Mouse (Mus musculus): ENCODE results near the gene Tmod4. TPM values are rescaled to one million over a fixed set of nuclear protein-coding genes. Genes with fewer than 3 reads are reported as not detected.

Gene Tmod4
- total and polyA plus RNA-seq, 3 experiments, result 0.47 to 0.81 TPM; not detected in 1

DNA sequence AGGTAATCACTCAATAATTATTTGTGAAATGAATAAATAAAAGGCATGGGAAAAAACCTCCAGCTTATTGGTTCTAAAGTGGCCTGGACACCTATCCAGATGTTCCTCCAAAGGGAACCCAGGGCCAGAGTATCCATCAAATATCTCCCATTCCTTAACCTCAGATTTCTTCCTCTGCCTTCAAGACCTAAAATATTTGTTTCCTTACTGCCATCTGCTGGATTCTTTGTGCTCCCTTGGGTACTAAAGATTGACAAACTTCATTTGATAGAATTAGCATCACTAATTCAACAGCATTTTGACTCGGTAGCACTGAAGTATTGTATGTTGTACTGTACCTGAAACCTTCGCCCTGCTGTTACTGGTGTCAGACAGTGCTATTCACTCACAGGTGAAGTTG lies 16.4 kb upstream of the Tmod4 start:
- H3K36me3 ChIP-seq (replicated peaks in 1 of 2; ENCODE audit: control insufficient read depth in 1 of 2, insufficient read depth in 1 of 2, low read length in 1 of 2), result peaks cover 0 to 8% of the 10 kb centered on the region in 2 experiments
- H3K79me2 ChIP-seq (replicated peaks; ENCODE audit: control insufficient read depth, extremely low read depth, insufficient read depth, poor library complexity, severe bottlenecking), result peaks cover 36% of the 10 kb centered on the region
- no peaks in the 10 kb centered on the region for H3K9me3 ChIP-seq (replicated peaks; ENCODE audit: low read length)
- H3K4me3 ChIP-seq (replicated peaks in 1 of 3; ENCODE audit: low read depth in 2 of 3, low read length in 2 of 3, poor library complexity in 1 of 3), result no peak overlapping the region
- no peak for DNase-seq (ENCODE audit: extremely low read depth)
- H3K27me3 ChIP-seq (replicated peaks), result no peaks in the 10 kb centered on the region
- H3K9ac ChIP-seq (ENCODE audit: insufficient read depth, low read depth), result no peak overlapping the region
- in situ Hi-C loops (cut with MboI; ENCODE audit: low pct_ligation_motif_present, low pct_unique_long_range_greater_than_20kb, low sequenced_read_pairs) (no loop called here), dilution Hi-C loops (cut with MboI; ENCODE audit: extremely low pct_ligation_motif_present, extremely low pct_unique_long_range_greater_than_20kb, low sequenced_read_pairs) (no loop called here)
- no peak for TF ChIP-seq MYC (IDR thresholded peaks at IDR 0.05; ENCODE audit: low read depth, low read length)
- peak in 1 of 2 experiments; percentile 51; a peak in 2 of 4 replicates for TF ChIP-seq CTCF (conservative IDR thresholded peaks at IDR 0.05 in 1 of 2, IDR thresholded peaks at IDR 0.05 in 1 of 2; ENCODE audit: low read depth in 2 of 2, low read length in 2 of 2)
- no peak for TF ChIP-seq CHD1 (IDR thresholded peaks at IDR 0.05; ENCODE audit: low read depth, low read length)
- TF ChIP-seq RAD21 (IDR thresholded peaks at IDR 0.05; ENCODE audit: low read depth, low read length), result peak; percentile 9
- H3K4me1 ChIP-seq (ENCODE audit: control insufficient read depth in 1 of 2, insufficient read depth in 2 of 2), result peaks cover 3 to 25% of the 10 kb centered on the region in 2 experiments; a peak in 3 of 4 replicates
- no peak overlapping the region for H3K4me2 ChIP-seq (ENCODE audit: insufficient read depth, low read depth, poor library complexity, severe bottlenecking)
- no peak overlapping the region for H3K27ac ChIP-seq (ENCODE audit: insufficient read depth, low read depth)

DNA sequence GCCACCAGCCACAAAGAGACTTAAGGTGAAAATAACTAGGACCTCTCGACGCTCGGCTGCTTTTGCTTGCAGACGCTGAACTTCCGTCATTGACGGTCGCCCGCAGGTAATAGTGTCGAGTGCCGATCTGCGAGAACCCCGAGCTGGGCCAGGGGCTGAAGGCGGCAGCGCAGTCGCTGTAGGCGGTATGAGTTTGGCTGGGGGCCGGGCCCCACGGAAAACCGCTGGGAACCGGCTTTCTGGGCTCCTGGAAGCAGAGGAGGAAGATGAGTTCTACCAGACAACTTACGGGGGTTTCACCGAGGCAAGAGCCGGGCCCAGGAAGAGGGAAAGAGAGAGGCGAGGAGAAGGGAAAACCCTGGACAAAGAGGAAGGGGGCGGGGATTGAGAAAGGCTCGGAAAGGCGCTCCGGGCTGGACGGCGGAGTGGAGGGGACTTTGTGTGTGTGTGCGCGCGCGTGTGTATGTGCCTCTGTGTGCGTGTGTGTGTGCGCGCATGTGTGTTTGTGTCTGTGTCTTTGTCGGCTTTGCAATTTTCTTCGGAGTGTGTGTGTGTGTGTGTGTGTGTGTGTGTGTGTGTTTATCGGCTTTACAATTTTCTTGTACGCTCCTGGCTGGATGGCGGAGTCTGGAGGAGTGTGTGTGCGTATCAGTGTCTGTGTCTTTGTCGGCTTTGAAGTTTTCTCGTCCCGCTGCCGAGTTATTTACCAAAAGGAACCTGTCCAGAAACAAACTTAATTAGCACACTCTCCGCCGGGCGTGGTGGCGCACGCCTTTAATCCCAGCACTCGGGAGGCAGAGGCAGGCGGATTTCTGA lies 13.2 kb upstream of the Tmod4 start, which contains the start of gene Vps72:
Vps72 (plus strand) TSS at position 112 of the 816 bp plus-strand sequence.
- DNase-seq (ENCODE audit: extremely low read depth), result peak; percentile 90
- peaks cover 0 to 23% of the 10 kb centered on the region in 2 experiments for H3K36me3 ChIP-seq (replicated peaks in 1 of 2; ENCODE audit: control insufficient read depth in 1 of 2, insufficient read depth in 1 of 2, low read length in 1 of 2)
- peak within 1 kb of the TSS; percentile 47 for H3K4me2 ChIP-seq (ENCODE audit: insufficient read depth, low read depth, poor library complexity, severe bottlenecking)
- dilution Hi-C loops (cut with MboI; ENCODE audit: extremely low pct_ligation_motif_present, extremely low pct_unique_long_range_greater_than_20kb, low sequenced_read_pairs) (no loop called here), in situ Hi-C loops (cut with MboI; ENCODE audit: low pct_ligation_motif_present, low pct_unique_long_range_greater_than_20kb, low sequenced_read_pairs) (no loop called here)
- H3K9me3 ChIP-seq (replicated peaks; ENCODE audit: low read length), result no peaks in the 10 kb centered on the region
- no peaks in the 10 kb centered on the region for H3K27me3 ChIP-seq (replicated peaks)
- H3K9ac ChIP-seq (ENCODE audit: insufficient read depth, low read depth), result peak within 1 kb of the TSS; percentile 88
- peaks cover 8% of the 10 kb centered on the region for H3K79me2 ChIP-seq (replicated peaks; ENCODE audit: control insufficient read depth, extremely low read depth, insufficient read depth, poor library complexity, severe bottlenecking)
- peak within 1 kb of the TSS; percentile 73 to 79 (median 74) for H3K4me3 ChIP-seq (replicated peaks in 1 of 3; ENCODE audit: low read depth in 2 of 3, low read length in 2 of 3, poor library complexity in 1 of 3)
- peak within 1 kb of the TSS; percentile 50; the same call in 1 of the 2 replicates for H3K27ac ChIP-seq (ENCODE audit: insufficient read depth, low read depth)
- H3K4me1 ChIP-seq (ENCODE audit: control insufficient read depth in 1 of 2, insufficient read depth in 2 of 2), result peaks cover 0 to 20% of the 10 kb centered on the region in 2 experiments; a peak in 2 of 4 replicates
- no peak for TF ChIP-seq E2F4 (IDR thresholded peaks at IDR 0.05; ENCODE audit: insufficient replicate concordance, low read depth, low read length)
- TF ChIP-seq NRF1 (IDR thresholded peaks at IDR 0.05; ENCODE audit: low read depth, low read length), result peak; percentile 75
- TF ChIP-seq MEF2A (IDR thresholded peaks at IDR 0.05; ENCODE audit: borderline replicate concordance, low read depth, low read length), result peak; percentile 65; the same call in 1 of the 2 replicates
- TF ChIP-seq BHLHE40 (IDR thresholded peaks at IDR 0.05; ENCODE audit: low read depth, low read length), result peak; percentile 68; the same call in 1 of the 2 replicates
- no peak for TF ChIP-seq RAD21 (IDR thresholded peaks at IDR 0.05; ENCODE audit: low read depth, low read length)
- TF ChIP-seq USF1 (IDR thresholded peaks at IDR 0.05; ENCODE audit: low read depth, low read length), result no peak
- no peak for TF ChIP-seq RCOR1 (conservative IDR thresholded peaks at IDR 0.05; ENCODE audit: low read depth, low read length)
- TF ChIP-seq TCF12 (IDR thresholded peaks at IDR 0.05; ENCODE audit: low read depth, low read length), result peak; percentile 63
- no peak for TF ChIP-seq ETS1 (conservative IDR thresholded peaks at IDR 0.05; ENCODE audit: low read depth, low read length)
- no peak for TF ChIP-seq SMC3 (IDR thresholded peaks at IDR 0.05; ENCODE audit: low read depth, low read length)
- peak; percentile 72; the same call in 1 of the 2 replicates for TF ChIP-seq TBP (conservative IDR thresholded peaks at IDR 0.05; ENCODE audit: low read depth, low read length)
- peak; percentile 83; the same call in 1 of the 2 replicates for TF ChIP-seq KAT2A (IDR thresholded peaks at IDR 0.05; ENCODE audit: insufficient replicate concordance, low read length)
- no peak; the same call in 1 of the 2 replicates for TF ChIP-seq ZNF384 (IDR thresholded peaks at IDR 0.05; ENCODE audit: low read depth, low read length)
- no peak; the same call in 1 of the 2 replicates for TF ChIP-seq GABPA (IDR thresholded peaks at IDR 0.05; ENCODE audit: insufficient replicate concordance, low read depth, low read length)
- no peak for TF ChIP-seq CTCF (conservative IDR thresholded peaks at IDR 0.05 in 1 of 2, IDR thresholded peaks at IDR 0.05 in 1 of 2; ENCODE audit: low read depth in 2 of 2, low read length in 2 of 2)
- TF ChIP-seq POLR2AphosphoS2 (IDR thresholded peaks at IDR 0.05; ENCODE audit: low read depth, low read length), result no peak
- no peak for TF ChIP-seq UBTF (IDR thresholded peaks at IDR 0.05; ENCODE audit: low read depth, low read length)
- no peak for TF ChIP-seq ZMIZ1 (IDR thresholded peaks at IDR 0.05; ENCODE audit: low read depth, low read length)
- peak; percentile 100 for TF ChIP-seq SIN3A (IDR thresholded peaks at IDR 0.05; ENCODE audit: low read length)
- TF ChIP-seq NELFE (IDR thresholded peaks at IDR 0.05; ENCODE audit: low read depth, low read length), result peak; percentile 75
- peak; percentile 94 for TF ChIP-seq HCFC1 (IDR thresholded peaks at IDR 0.05; ENCODE audit: low read depth, low read length)
- TF ChIP-seq MYC (IDR thresholded peaks at IDR 0.05; ENCODE audit: low read depth, low read length), result peak; percentile 59; the same call in 1 of the 2 replicates
- TF ChIP-seq JUND (conservative IDR thresholded peaks at IDR 0.05; ENCODE audit: low read depth, low read length), result no peak
- TF ChIP-seq CHD1 (IDR thresholded peaks at IDR 0.05; ENCODE audit: low read depth, low read length), result 0 out of 2 replicates have a peak, but pooled peaks have one; percentile 60
- no peak for TF ChIP-seq ZKSCAN1 (IDR thresholded peaks at IDR 0.05; ENCODE audit: borderline replicate concordance, low read depth, low read length)
- TF ChIP-seq ELF1 (IDR thresholded peaks at IDR 0.05; ENCODE audit: low read depth, low read length), result peak; percentile 96
- peak; percentile 37; the same call in 1 of the 2 replicates for TF ChIP-seq CHD2 (IDR thresholded peaks at IDR 0.05; ENCODE audit: low read length)
- TF ChIP-seq PAX5 (IDR thresholded peaks at IDR 0.05; ENCODE audit: low read length), result no peak
- TF ChIP-seq USF2 (conservative IDR thresholded peaks at IDR 0.05; ENCODE audit: low read depth, low read length), result no peak
